Mouse (Mus musculus) c-Kit-negative CD71-positive TER-119-positive erythroid progenitor cells, embryonic 14.5 days (primary cell): ENCODE measurements around the gene Arl5c.
A peak's percentile ranks its signal among the peaks of the same experiment; 100 is the strongest.

ENCODE experiments used
- DNase-seq: peaks from one replicate; pipeline ENCODE4 v3.0.0-alpha.2; 2013; ENCODE audit warnings: low read depth, low spot score

Arl5c gene

GRCm38 (mm10) chr11:97996691-97997090 is 710 bp upstream of the Arl5c start:
- DNase-seq: no peak

GRCm38 (mm10) chr11:97994539-97995100 is 1.4 kb downstream of the Arl5c start:
- DNase-seq: peak; percentile 50

GRCm38 (mm10) chr11:97988530-97989096 is 7.4 kb downstream of the Arl5c start:
- peak; percentile 73 for DNase-seq

- peak; percentile 76 for DNase-seq
Observed at GRCm38 (mm10) chr11:97987551-97988526, 8.1 kb downstream of the Arl5c start.

GRCm38 (mm10) chr11:97986738-97987465 is 9.1 kb downstream of the Arl5c start:
- DNase-seq: no peak

GRCm38 (mm10) chr11:97985727-97986677 is 10.0 kb downstream of the Arl5c start, which contains the start of gene Plxdc1:
Plxdc1 (minus strand) TSS chr11:97986444.
- no peak for DNase-seq

GRCm38 (mm10) chr11:97983983-97984382 is 12.0 kb downstream of the Arl5c start:
- no peak for DNase-seq

- DNase-seq: no peak
Observed at GRCm38 (mm10) chr11:97983506-97983905, 12.5 kb downstream of the Arl5c start.

- no peak for DNase-seq
Observed at GRCm38 (mm10) chr11:97982721-97983120, 13.3 kb downstream of the Arl5c start.

- DNase-seq: no peak
Observed at GRCm38 (mm10) chr11:97980531-97980966, 15.4 kb downstream of the Arl5c start.

- no peak for DNase-seq
Observed at GRCm38 (mm10) chr11:97979824-97980495, 16.0 kb downstream of the Arl5c start.

GRCm38 (mm10) chr11:97978392-97978791 is 17.6 kb downstream of the Arl5c start:
- DNase-seq: no peak

GRCm38 (mm10) chr11:97977797-97978196 is 18.2 kb downstream of the Arl5c start:
- DNase-seq: no peak

- DNase-seq: no peak
Observed at GRCm38 (mm10) chr11:97974746-97975145, 21.2 kb downstream of the Arl5c start.

GRCm38 (mm10) chr11:97974141-97974540 is 21.8 kb downstream of the Arl5c start:
- DNase-seq: no peak

GRCm38 (mm10) chr11:97972434-97972833 is 23.5 kb downstream of the Arl5c start:
- DNase-seq: no peak

- no peak for DNase-seq
Observed at GRCm38 (mm10) chr11:97971232-97971631, 24.7 kb downstream of the Arl5c start.

- no peak for DNase-seq
Observed at GRCm38 (mm10) chr11:97970771-97971170, 25.2 kb downstream of the Arl5c start.

- no peak for DNase-seq
Observed at GRCm38 (mm10) chr11:97968385-97968784, 27.6 kb downstream of the Arl5c start.

GRCm38 (mm10) chr11:97967114-97967513 is 28.9 kb downstream of the Arl5c start:
- no peak for DNase-seq
